8 mouse cellular contexts compared by ENCODE assay signal in genomic region chr13:88823522-88824419, GRCm38 (mm10). TPM values are rescaled to one million over a fixed set of nuclear protein-coding genes. Genes with fewer than 3 reads are reported as not detected.
A peak's percentile ranks its signal among the peaks of the same experiment; 100 is the strongest.
DNase-seq lines count a peak whose midpoint lies in the region; ATAC-seq and TF ChIP-seq lines count a peak whose summit lies in the region.

No protein-coding gene starts in this region.

- H3K4me1 ChIP-seq in kidney, embryonic 14.5 days (ENCODE audit: control insufficient read depth, insufficient read depth, low read length), result no peaks in the 10 kb centered on the region
- 0 out of 2 replicates have a peak, but pooled peaks cover 3% of the 10 kb centered on the region for H3K4me1 ChIP-seq in embryonic facial prominence, embryonic 12.5 days
- H3K4me1 ChIP-seq in intestine, embryonic 15.5 days (replicated peaks), result no peaks in the 10 kb centered on the region
- H3K4me1 ChIP-seq in limb, embryonic 11.5 days (ENCODE audit: control insufficient read depth, insufficient read depth, low read length), result no peaks in the 10 kb centered on the region
- 0 out of 2 replicates have a peak, but pooled peaks cover 3% of the 10 kb centered on the region for H3K4me1 ChIP-seq in midbrain, postnatal 0 days (ENCODE audit: insufficient read depth, low read length)

- no peaks in the 10 kb centered on the region for H3K9me3 ChIP-seq in kidney, embryonic 14.5 days (ENCODE audit: control insufficient read depth, low read length)
- no peaks in the 10 kb centered on the region for H3K9me3 ChIP-seq in embryonic facial prominence, embryonic 12.5 days
- no peaks in the 10 kb centered on the region for H3K9me3 ChIP-seq in intestine, embryonic 15.5 days
- no peaks in the 10 kb centered on the region for H3K9me3 ChIP-seq in limb, embryonic 11.5 days (ENCODE audit: control insufficient read depth, low read length)
- H3K9me3 ChIP-seq in midbrain, postnatal 0 days (ENCODE audit: low read length), result no peaks in the 10 kb centered on the region

- WGBS in kidney, embryonic 14.5 days, result under 1% methylated on average over 25 of the region's 25 CpGs
- under 1% methylated on average over 25 of the region's 25 CpGs for WGBS in embryonic facial prominence, embryonic 12.5 days
- 2% methylated on average over 25 of the region's 25 CpGs for WGBS in intestine, embryonic 15.5 days
- under 1% methylated on average over 25 of the region's 25 CpGs for WGBS in limb, embryonic 11.5 days
- WGBS in midbrain, postnatal 0 days, result 2% methylated on average over 25 of the region's 25 CpGs

- H3K4me2 ChIP-seq in kidney, embryonic 14.5 days (replicated peaks; ENCODE audit: low read depth, low read length), result peak overlapping the region; percentile 95
- H3K4me2 ChIP-seq in embryonic facial prominence, embryonic 12.5 days (replicated peaks), result peak overlapping the region; percentile 75
- peak overlapping the region; percentile 93 for H3K4me2 ChIP-seq in intestine, embryonic 15.5 days (replicated peaks)
- H3K4me2 ChIP-seq in limb, embryonic 11.5 days (ENCODE audit: low read depth, severe bottlenecking), result peak overlapping the region; percentile 82
- H3K4me2 ChIP-seq in midbrain, postnatal 0 days (ENCODE audit: low read depth, low read length, poor library complexity, severe bottlenecking), result peak overlapping the region; percentile 89

- ATAC-seq in kidney, embryonic 14.5 days (ENCODE audit: low FRiP score, low TSS enrichment), result peak; percentile 60
- ATAC-seq in embryonic facial prominence, embryonic 12.5 days (ENCODE audit: insufficient number of reproducible peaks, insufficient read depth, low FRiP score, low TSS enrichment), result peak; percentile 65
- peak; percentile 55 for ATAC-seq in intestine, embryonic 15.5 days
- ATAC-seq in limb, embryonic 11.5 days (ENCODE audit: insufficient number of reproducible peaks, low FRiP score, low TSS enrichment, low read depth), result no peak
- peak; percentile 59 for ATAC-seq in midbrain, postnatal 0 days (ENCODE audit: low FRiP score)
- no peak for ATAC-seq in megakaryocyte progenitor cell, adult 5-6 weeks (replicated peaks; ENCODE audit: poor library complexity)

- peak overlapping the region; percentile 54; the same call in 1 of the 2 replicates for H3K9ac ChIP-seq in kidney, embryonic 14.5 days (ENCODE audit: low read depth, low read length)
- peak overlapping the region; percentile 47 for H3K9ac ChIP-seq in embryonic facial prominence, embryonic 12.5 days
- peak overlapping the region; percentile 48; the same call in 1 of the 2 replicates for H3K9ac ChIP-seq in intestine, embryonic 15.5 days
- H3K9ac ChIP-seq in limb, embryonic 11.5 days (ENCODE audit: low read length), result no peak overlapping the region
- peak overlapping the region; percentile 75 for H3K9ac ChIP-seq in midbrain, postnatal 0 days (replicated peaks; ENCODE audit: low read length, poor library complexity, severe bottlenecking)

- peak overlapping the region; percentile 66 for H3K4me3 ChIP-seq in kidney, embryonic 14.5 days (ENCODE audit: low read length)
- H3K4me3 ChIP-seq in embryonic facial prominence, embryonic 12.5 days, result peak overlapping the region; percentile 71
- peak overlapping the region; percentile 66 for H3K4me3 ChIP-seq in intestine, embryonic 15.5 days (replicated peaks)
- peak overlapping the region; percentile 37 for H3K4me3 ChIP-seq in limb, embryonic 11.5 days (ENCODE audit: low read depth, low read length)
- peak overlapping the region; percentile 86 for H3K4me3 ChIP-seq in midbrain, postnatal 0 days (ENCODE audit: low read depth, low read length)

- H3K36me3 ChIP-seq in kidney, embryonic 14.5 days (ENCODE audit: control insufficient read depth, insufficient read depth, low read length), result no peaks in the 10 kb centered on the region
- H3K36me3 ChIP-seq in embryonic facial prominence, embryonic 12.5 days, result no peaks in the 10 kb centered on the region
- H3K36me3 ChIP-seq in intestine, embryonic 15.5 days, result no peaks in the 10 kb centered on the region
- no peaks in the 10 kb centered on the region for H3K36me3 ChIP-seq in limb, embryonic 11.5 days (ENCODE audit: control insufficient read depth, insufficient read depth, low read length)
- H3K36me3 ChIP-seq in midbrain, postnatal 0 days (ENCODE audit: insufficient read depth, low read length), result no peaks in the 10 kb centered on the region

- H3K27me3 ChIP-seq in kidney, embryonic 14.5 days (ENCODE audit: control insufficient read depth, insufficient read depth, low read length), result no peaks in the 10 kb centered on the region
- no peaks in the 10 kb centered on the region for H3K27me3 ChIP-seq in embryonic facial prominence, embryonic 12.5 days
- H3K27me3 ChIP-seq in intestine, embryonic 15.5 days (replicated peaks), result no peaks in the 10 kb centered on the region
- no peaks in the 10 kb centered on the region; the same call in 1 of the 2 replicates for H3K27me3 ChIP-seq in limb, embryonic 11.5 days (ENCODE audit: control insufficient read depth, insufficient read depth, low read length)
- H3K27me3 ChIP-seq in midbrain, postnatal 0 days (ENCODE audit: insufficient read depth, low read length), result no peaks in the 10 kb centered on the region

- no peak for TF ChIP-seq CTCF in midbrain, postnatal 0 days (IDR thresholded peaks at IDR 0.05)

- DNase-seq in kidney, adult 9 months, result no peak
- DNase-seq in limb, embryonic 11.5 days (ENCODE audit: low spot score), result peak; percentile 62
- peak; percentile 86 for DNase-seq in midbrain, postnatal 0 days (ENCODE audit: low spot score)
- no peak for DNase-seq in spleen, adult 18-20 months

- no peak overlapping the region for H3K27ac ChIP-seq in kidney, embryonic 14.5 days (ENCODE audit: low read depth, low read length)
- 0 out of 2 replicates have a peak overlapping the region, but pooled peaks have one; percentile 6 for H3K27ac ChIP-seq in embryonic facial prominence, embryonic 12.5 days
- no peak overlapping the region for H3K27ac ChIP-seq in intestine, embryonic 15.5 days
- no peak overlapping the region for H3K27ac ChIP-seq in limb, embryonic 11.5 days (replicated peaks; ENCODE audit: low read depth, low read length)
- peak overlapping the region; percentile 67 for H3K27ac ChIP-seq in midbrain, postnatal 0 days (ENCODE audit: low read depth, low read length)

RNA-seq across cellular contexts. Expression of gene Edil3, which starts 2.5 kb away (rescaled TPM):
- polyA plus RNA-seq in kidney, embryonic 14.5 days (2014; fragmentation: Nextera tagmentation; extraction: Ambion mirVana), result 5.5 and 7.9 TPM in 2 replicates
- 20.5 and 22.7 TPM in 2 replicates for polyA plus RNA-seq in embryonic facial prominence, embryonic 12.5 days (2016; fragmentation: Nextera tagmentation; extraction: Ambion mirVana)
- 6.4 and 7.1 TPM in 2 replicates for polyA plus RNA-seq in intestine, embryonic 15.5 days (2015; fragmentation: Nextera tagmentation; extraction: Ambion mirVana)
- polyA plus RNA-seq in limb, embryonic 11.5 days (2014; fragmentation: Nextera tagmentation; extraction: Ambion mirVana), result 5.1 and 5.2 TPM in 2 replicates
- total RNA-seq in midbrain, postnatal 0 days (2014; rRNA removed), result 85.9 and 99.1 TPM in 2 replicates
- 48.3 and 49.1 TPM in 2 replicates for polyA plus RNA-seq in midbrain, postnatal 0 days (2015; fragmentation: Nextera tagmentation; extraction: Ambion mirVana)
- not detected in 2 replicates for total RNA-seq in megakaryocyte progenitor cell, adult 5-6 weeks (2015)
- total RNA-seq in megakaryocyte progenitor cell, adult 5-6 weeks (2017), result not detected in 2 replicates

Comparison
In these comparisons a context has a peak if more than half of its experiments do, and no peak if none do; other contexts are left out.
1. ATAC-seq: peak in kidney, embryonic 14.5 days (single experiment), embryonic facial prominence, embryonic 12.5 days (single experiment), intestine, embryonic 15.5 days (single experiment) and midbrain, postnatal 0 days (single experiment); none in limb, embryonic 11.5 days (single experiment) and megakaryocyte progenitor cell, adult 5-6 weeks (single experiment).
2. H3K27ac ChIP-seq: peak in embryonic facial prominence, embryonic 12.5 days (single experiment) and midbrain, postnatal 0 days (single experiment); none in kidney, embryonic 14.5 days (single experiment), intestine, embryonic 15.5 days (single experiment) and limb, embryonic 11.5 days (single experiment).
3. DNase-seq: peak in limb, embryonic 11.5 days (single experiment) and midbrain, postnatal 0 days (single experiment); none in kidney, adult 9 months (single experiment) and spleen, adult 18-20 months (0 of 2).
4. Peak in every context shown above with its lines, with median percentiles within 50 percentile points of each other: H3K4me2 ChIP-seq and H3K4me3 ChIP-seq.